Mouse (Mus musculus): ENCODE measurements around the gene Sla2. TPM values are rescaled to one million over a fixed set of nuclear protein-coding genes. Genes with fewer than 3 reads are reported as not detected.

Sla2 gene
- polyA plus RNA-seq (2012; rRNA removed; ENCODE audit: low replicate concordance): 0.67 and 1.8 TPM in 2 replicates

GRCm38 (mm10) chr2:156887017-156887416 lies at the start of gene Sla2:
TSS of gene Sla2 (minus strand) at chr2:156887192.

GRCm38 (mm10) chr2:156862772-156863486 lies 24.1 kb downstream of the Sla2 start, which contains the start of gene Rab5if:
TSS of gene Rab5if (plus strand) at chr2:156863128.

GRCm38 (mm10) chr2:156857835-156858234 lies 29.2 kb downstream of the Sla2 start, which contains the start of gene 4930518I15Rik:
TSS of gene 4930518I15Rik (minus strand) at chr2:156857946.

GRCm38 (mm10) chr2:156839319-156840191 lies 47.4 kb downstream of the Sla2 start, which contains the start of gene Tgif2:
TSS of gene Tgif2 (plus strand) at chr2:156840007.

Other genes starting within 250 kb of the Sla2 start
- 421 and 441 TPM in 2 replicates for gene Myl9, start 111.8 kb downstream of the Sla2 start, polyA plus RNA-seq (2012; rRNA removed; ENCODE audit: low replicate concordance)
- 2.1 and 7.5 TPM in 2 replicates for gene Tgif2, start 47.2 kb downstream of the Sla2 start, polyA plus RNA-seq (2012; rRNA removed; ENCODE audit: low replicate concordance)
- gene 4930518I15Rik, start 29.2 kb downstream of the Sla2 start, polyA plus RNA-seq (2012; rRNA removed; ENCODE audit: low replicate concordance): 0.13 and 0.25 TPM in 2 replicates
- 156 and 235 TPM in 2 replicates for gene Rab5if, start 24.1 kb downstream of the Sla2 start, polyA plus RNA-seq (2012; rRNA removed; ENCODE audit: low replicate concordance)
- gene Ndrg3, start 104.9 kb upstream of the Sla2 start, polyA plus RNA-seq (2012; rRNA removed; ENCODE audit: low replicate concordance): 38.7 and 40.1 TPM in 2 replicates
- gene Dsn1, start 120.0 kb upstream of the Sla2 start, polyA plus RNA-seq (2012; rRNA removed; ENCODE audit: low replicate concordance): 0.89 and 1.1 TPM in 2 replicates
- gene Soga1, start 192.1 kb upstream of the Sla2 start, polyA plus RNA-seq (2012; rRNA removed; ENCODE audit: low replicate concordance): 2.6 and 5.2 TPM in 2 replicates
- 14.8 and 21.4 TPM in 2 replicates for gene Tldc2, start 199.9 kb upstream of the Sla2 start, polyA plus RNA-seq (2012; rRNA removed; ENCODE audit: low replicate concordance)
- 26.4 and 52.8 TPM in 2 replicates for gene Samhd1, start 248.1 kb upstream of the Sla2 start, polyA plus RNA-seq (2012; rRNA removed; ENCODE audit: low replicate concordance)